Mouse (Mus musculus): ENCODE measurements around the gene Kcnk13. TPM values are rescaled to one million over a fixed set of nuclear protein-coding genes. Genes with fewer than 3 reads are reported as not detected.

Kcnk13 gene
- polyA plus RNA-seq, 2 experiments from 2014 or later, result not detected

GRCm38 (mm10) chr12:100023821-100024365 lies 59.6 kb downstream of the Kcnk13 start:
- no peak for ATAC-seq

DNA sequence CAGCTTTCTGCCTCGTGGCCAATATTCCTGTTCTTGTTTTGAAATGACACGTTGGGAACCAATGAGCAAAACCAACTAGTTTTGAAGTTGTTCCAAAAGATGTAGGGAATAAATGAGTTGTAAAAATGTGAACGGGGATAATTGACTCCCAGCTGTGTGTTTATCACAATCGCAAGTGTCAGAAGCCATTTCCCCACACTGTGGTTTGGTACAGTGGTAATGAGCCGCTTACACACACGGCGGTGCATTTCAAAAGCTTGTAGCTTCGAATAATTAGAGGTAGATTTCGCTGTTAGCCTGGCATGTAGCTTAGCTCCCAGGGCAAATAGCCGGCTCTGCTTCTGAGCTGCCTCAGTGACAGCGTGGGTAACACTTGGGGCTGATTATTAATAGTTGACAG lies 61.4 kb downstream of the Kcnk13 start:
- ATAC-seq, result no peak

DNA sequence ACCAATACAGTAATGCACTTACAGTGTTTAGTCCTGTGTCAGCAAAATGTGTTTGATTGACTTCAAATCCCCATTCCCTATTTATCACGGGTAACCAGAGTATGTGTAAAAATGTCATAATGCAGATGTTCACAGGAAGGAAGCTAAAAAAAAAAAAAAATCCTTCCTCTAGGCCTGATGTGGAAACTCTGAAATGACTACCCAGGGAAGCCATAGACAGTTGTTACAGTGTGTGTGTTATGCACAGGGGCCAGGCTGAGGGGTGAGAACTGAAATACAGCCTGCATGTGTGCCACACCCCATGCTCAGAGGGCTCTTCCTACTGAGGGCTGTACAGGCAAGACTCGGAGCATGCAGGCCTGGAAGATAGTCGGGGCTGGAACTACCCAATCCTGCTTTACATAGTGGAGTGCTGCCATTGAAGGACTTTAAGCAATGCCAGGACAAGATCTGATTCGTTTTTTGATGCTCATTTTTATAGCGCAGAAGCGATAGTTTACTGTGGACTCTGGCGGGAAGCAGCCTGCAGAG lies 62.5 kb downstream of the Kcnk13 start:
- no peak for ATAC-seq

- ATAC-seq, result no peak
Observed at GRCm38 (mm10) chr12:100027281-100027680, 63.0 kb downstream of the Kcnk13 start.

DNA sequence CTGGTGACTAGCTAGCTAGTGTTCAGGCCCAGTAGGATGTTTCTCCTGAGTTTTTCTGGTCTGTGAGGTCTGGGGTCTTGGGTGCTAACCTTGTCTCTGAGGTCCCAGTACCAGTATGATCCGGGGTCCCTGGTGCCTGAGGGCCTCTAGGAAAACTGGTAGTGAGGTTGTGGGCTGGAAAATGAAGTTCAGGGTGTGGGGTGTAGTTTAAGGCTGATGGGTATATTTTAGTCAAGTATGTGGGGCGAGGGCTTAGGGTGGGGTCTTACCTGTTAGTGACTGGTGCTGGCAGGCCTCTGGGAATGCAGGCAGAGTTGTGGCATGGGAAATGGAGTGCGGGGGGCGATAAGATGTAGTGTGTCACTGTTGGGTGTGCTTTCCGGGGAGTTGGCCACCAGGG lies 67.4 kb downstream of the Kcnk13 start:
- ATAC-seq, result no peak

DNA sequence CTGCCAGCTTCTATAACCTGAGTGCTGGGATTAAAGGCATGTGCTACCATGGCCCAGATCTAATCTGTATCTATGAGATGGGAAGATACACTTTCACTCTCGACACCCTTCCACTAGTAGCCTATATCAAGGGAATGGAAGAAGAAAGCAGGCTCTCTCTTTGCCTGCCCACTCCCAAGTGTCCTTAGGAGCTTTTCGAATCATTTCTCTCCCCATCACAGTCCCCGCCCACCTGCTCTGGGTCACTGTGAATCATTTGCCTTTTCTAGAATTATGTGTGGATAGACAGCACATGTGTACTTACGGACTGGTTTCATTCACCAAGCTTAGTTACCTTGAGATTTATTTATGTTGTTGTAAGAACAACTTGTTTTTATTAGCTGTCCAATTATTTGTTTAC lies 68.2 kb downstream of the Kcnk13 start:
- no peak for ATAC-seq

DNA sequence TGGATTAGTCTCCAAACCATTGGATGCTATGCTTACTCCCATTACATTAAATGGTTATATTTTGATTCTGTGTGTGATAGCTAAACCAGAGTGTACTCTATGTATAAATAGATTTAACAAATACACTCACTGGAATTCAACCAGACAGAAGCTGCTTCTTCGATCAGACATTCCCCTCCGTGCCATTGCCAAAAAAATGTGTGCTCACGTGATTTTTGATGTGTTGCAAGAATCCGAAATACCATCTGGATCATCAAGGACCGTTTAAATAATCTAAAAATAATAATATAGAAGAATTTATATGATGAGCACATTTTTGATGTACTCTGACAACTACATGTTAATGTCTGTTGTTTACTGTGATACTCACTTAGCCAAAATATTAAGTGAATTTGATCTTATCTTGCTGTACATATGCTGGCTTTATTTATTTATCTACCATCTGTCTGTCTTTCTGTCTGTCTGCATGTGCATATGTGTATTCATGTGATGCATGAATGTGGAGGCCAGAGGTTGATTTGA lies 74.5 kb downstream of the Kcnk13 start:
- no peak for ATAC-seq

- ATAC-seq, result no peak
Observed at GRCm38 (mm10) chr12:100042116-100042515, 77.8 kb downstream of the Kcnk13 start.

DNA sequence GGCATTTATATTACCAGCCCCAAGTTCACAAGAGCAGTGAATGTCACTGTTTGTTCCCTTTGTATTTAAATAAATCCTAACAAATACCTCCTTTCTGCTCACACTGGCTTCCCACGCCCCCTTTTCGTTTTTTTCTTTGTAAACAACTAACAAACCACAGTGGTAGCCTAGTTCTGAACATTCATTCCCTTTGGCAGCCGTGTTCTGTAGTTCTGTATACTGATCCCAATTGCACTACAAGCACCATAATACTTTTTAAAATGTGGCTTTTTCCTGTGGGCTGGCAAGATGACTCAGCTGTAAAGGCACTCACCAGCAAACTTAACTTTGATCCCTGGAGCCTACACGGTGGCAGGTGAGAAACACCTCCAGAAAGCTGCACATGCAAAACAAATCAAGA lies 80.4 kb downstream of the Kcnk13 start:
- no peak for ATAC-seq

DNA sequence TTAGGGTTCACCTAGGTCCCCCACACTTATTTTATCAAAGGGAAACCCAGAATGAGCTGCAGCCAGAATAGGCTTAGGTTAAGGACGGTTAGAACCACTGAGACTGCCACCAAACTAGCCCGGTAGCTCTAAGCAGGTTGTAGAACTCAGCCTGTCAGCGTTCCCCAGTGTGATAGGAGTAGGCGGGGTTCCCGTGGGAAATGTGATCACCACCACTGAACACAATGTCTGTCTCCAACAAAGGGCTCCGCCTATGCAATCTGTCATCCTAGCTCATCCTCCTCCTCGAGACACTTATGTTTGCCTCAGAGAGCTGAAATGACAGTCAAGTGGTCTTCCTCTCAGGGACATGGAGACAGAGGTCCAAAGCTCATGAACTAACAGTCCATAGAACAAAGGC lies 86.3 kb downstream of the Kcnk13 start:
- no peak for ATAC-seq

- ATAC-seq, result no peak
Observed at GRCm38 (mm10) chr12:100053617-100054016, 89.3 kb downstream of the Kcnk13 start.

DNA sequence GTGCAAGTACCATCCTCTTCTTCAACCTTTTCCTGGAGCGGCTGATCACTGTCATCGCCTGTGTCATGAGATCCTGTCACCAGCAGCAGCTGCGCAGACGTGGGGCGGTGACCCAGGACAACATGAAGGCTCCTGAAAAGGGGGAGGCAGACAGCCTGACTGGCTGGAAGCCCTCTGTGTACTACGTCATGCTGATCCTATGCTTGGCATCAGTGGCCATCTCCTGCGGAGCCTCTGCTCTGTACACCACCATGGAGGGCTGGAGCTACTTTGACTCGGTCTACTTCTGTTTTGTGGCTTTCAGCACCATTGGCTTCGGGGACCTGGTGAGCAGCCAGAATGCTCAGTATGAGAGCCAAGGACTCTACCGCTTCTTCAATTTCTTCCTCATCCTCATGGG lies 96.8 kb downstream of the Kcnk13 start:
- ATAC-seq, result no peak

DNA sequence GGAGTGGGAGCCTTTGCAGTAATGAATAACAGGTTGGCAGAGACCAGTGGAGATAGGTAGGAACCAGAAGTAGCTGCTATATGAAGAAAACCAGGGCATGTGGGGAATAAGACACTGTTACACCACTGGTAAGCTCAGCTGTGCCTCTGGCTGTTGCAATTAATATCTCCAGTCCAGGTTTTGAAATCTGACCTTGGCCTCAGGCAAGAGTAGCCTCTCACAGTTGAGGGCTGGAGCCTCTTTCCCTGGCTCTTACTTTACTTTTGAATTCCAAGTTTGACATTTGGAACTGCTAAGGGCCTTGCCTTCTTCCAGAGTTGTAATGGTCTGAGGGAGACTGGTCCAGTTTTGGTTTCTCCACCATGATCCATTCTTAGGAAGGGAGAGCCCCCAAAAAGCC lies 97.5 kb downstream of the Kcnk13 start:
- ATAC-seq, result no peak

- no peak for ATAC-seq
Observed at GRCm38 (mm10) chr12:100062584-100062983, 98.3 kb downstream of the Kcnk13 start.

DNA sequence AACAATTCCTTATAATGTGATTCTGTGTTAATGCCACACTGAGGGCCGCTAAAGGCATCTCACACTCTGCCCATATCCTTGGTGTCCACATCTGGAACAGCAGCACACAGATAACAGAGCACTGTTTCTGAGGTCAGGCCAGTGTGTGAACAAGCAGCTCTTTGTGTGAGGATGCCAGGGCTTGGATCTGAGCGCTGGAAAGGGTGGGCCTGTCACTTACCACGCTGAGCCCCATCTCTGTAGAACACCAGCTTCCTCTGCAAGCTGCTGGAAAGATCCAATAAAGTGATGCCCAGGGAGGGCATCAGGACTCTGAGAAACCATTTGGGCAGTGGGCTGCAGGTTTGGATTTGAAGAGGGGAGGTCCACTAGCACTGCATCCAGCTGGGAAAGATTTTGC lies 100.8 kb downstream of the Kcnk13 start:
- no peak for ATAC-seq

DNA sequence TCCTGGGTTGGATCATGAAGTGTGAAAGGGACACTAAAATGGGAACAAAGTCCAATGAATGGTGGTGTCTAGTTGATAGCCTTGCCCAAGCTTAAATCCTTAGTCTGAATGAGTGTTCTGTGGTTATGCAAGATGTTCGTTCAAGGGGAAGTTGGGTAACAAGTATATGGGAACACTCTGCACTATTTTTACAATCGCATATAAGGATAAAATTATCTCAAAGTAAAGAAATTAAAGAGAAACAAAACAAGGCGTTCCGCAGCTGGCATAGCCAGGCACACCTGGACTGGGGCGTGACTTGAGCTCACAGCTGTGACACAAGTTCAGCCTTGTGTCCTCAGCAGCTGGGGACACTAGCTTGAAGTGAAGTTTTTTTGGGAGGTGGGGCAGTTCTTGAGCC lies 103.2 kb downstream of the Kcnk13 start:
- no peak for ATAC-seq

DNA sequence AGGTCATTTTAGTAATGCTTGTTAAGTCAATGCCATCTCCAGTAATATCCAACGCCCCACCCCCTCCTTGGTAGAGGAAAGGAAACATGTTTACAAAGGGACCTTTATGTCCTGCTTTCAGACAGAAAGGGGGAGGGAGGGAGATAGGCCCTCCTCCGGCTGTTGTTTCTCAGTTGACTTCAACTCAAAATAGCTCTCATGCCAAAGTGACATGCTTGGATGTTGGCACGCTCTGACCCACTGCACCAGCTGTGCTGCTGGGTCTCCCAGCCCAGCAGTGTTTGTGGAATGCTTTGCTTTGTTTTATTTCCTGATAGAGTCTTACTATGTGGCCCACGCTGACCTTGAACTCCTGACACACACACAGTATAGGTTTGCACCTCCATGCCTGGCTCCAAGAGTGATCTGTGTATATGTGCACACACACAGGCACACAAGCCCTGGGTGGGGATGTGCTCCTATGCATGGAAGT lies 108.9 kb downstream of the Kcnk13 start:
- ATAC-seq, result no peak

GRCm38 (mm10) chr12:100075715-100076114 lies 111.4 kb downstream of the Kcnk13 start:
- no peak for ATAC-seq

DNA sequence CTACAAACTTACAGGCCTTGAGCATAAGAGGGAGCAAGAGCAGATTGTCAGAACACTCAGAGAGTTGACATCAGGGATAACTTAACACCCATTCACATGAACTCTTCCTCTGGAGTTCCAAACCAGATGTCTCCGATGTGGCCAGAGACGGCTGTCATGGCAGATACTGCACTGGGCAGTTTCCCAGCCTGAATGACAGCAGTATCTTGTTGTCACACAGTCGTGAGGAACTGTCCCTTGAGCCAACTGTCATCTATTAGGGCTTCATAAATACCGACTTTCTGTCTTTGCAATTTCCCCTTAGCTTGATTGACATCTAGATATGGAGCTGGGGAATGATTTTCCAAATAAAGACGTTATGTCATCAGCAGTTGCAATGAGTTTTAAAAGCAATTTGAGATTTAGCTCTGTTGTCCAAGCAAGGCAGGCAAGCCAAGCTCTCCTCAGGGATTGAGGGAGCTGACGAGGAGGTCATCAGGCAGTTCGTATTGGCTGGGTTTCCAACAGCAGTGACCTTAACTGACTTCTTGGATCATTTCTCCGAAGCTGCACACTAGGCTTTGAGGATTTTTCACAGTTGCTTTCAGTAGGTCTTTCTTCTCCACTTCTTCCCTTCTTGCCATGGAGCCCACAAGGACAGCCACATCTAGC lies 115.5 kb downstream of the Kcnk13 start:
- no peak for ATAC-seq

GRCm38 (mm10) chr12:100088026-100088425 lies 123.7 kb downstream of the Kcnk13 start:
- ATAC-seq, result no peak

DNA sequence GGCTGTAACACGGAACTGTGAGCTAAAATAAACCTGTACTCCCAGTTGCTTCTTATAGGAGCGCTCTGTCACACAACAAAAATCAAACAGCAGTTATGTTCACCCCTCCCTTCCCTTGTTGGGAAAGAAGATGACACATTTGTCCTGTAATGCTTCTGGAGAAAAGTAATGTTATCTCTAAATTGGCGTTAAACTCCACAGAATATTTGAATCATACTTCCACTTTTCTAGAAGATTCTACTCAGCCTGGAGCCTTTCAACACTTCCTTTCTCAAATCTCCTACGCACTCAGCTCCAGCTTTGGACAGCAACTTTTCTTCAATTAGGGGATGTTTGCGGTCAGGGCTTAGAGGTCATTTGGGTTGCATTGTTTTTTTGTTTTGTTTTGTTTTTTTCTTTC lies 125.0 kb downstream of the Kcnk13 start:
- no peak for ATAC-seq

GRCm38 (mm10) chr12:100090750-100091149 lies 126.5 kb downstream of the Kcnk13 start:
- no peak for ATAC-seq

DNA sequence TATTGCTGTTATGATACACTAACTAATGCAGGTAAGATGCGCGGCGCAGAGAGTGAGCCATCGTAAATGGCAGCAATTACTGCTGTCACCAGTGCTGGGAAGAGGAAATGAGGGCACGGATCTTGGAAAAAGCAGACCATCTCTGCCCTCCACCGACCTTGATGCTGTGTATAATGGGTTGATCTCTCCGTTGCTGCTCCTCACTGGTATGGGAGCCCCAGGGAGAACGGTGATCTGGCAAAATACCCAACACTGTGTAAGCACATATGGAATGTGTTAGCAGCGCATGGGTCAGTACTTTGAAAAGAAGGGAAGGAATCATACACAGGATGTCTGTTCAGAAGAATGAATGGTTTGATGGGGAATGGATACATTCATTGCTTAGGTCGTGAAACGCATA lies 128.7 kb downstream of the Kcnk13 start:
- ATAC-seq, result no peak

DNA sequence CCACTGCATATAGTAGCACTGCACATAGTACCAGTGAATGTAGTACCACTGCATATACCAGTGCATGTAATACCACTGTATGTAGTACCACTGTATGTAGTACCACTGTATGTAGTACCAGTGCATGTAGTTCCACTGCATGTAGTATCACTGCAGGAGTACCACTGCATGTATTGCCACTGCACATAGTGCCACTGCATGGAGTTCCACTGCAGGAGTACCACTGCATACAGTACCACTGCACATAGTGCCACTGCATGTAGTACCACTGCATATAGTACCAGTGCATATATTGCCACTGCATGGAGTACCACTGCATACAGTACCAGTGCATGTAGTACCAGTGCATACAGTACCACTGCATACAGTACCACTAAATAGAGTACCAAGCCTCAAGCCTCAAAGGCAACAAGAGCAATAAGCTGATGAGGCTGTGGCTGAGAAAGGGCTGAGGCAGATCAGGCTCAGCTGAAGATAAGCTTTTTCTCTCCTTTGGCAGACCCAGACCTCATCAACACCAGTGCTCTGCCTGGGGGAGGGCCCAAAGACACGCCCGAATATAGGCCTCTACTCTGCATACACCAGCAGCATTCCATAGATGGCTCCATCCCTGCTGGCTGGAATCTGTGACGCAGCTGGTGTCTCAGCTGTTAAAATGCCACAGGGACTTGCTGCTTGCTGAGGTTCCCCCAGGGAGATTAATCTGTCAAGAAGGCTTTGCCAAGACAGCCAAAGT lies 135.8 kb downstream of the Kcnk13 start:
- ATAC-seq, result no peak
